Mouse (Mus musculus): ENCODE results near the gene Adamts12. TPM values are rescaled to one million over a fixed set of nuclear protein-coding genes. Genes with fewer than 3 reads are reported as not detected.
A peak's percentile ranks its signal among the peaks of the same experiment; 100 is the strongest.

Adamts12 gene
- total and polyA plus RNA-seq, 3 experiments: 0.03 to 0.12 (median 0.04) TPM

DNA sequence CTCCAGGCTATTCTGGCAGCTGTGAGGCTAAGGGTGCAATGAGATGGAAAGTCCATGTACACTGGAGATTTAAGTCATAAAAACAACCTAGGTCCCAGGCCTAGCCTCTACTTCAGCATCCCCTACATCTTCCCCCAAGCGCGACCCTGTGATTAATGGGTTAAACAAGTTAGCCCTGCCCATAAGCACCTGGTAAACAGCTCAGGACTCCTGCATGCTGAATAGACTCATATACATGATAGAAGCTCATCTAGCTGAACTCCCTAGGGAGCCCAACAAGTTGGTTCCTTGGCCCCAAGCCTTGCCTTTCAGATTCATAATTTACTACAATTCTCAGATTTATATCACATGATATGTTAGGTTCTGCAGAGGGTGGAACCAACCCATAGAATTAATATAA is 292.9 kb downstream of the Adamts12 start:
- Histone ChIP-seq H3K36me3 (replicated peaks in 1 of 2; ENCODE audit: control insufficient read depth in 1 of 2, insufficient read depth in 1 of 2, low read length in 1 of 2) (no peaks in the 10 kb centered on the region), H3K4me2 (ENCODE audit: insufficient read depth, low read depth, poor library complexity, severe bottlenecking) (no peak overlapping the region), H3K9me3 (replicated peaks; ENCODE audit: low read length) (no peaks in the 10 kb centered on the region), H3K79me2 (replicated peaks; ENCODE audit: control insufficient read depth, extremely low read depth, insufficient read depth, poor library complexity, severe bottlenecking) (no peaks in the 10 kb centered on the region), H3K4me1 (ENCODE audit: control insufficient read depth in 1 of 2, insufficient read depth in 2 of 2) (peaks cover 18 to 28% of the 10 kb centered on the region in 2 experiments), H3K4me3 (replicated peaks in 1 of 3; ENCODE audit: low read depth in 2 of 3, low read length in 2 of 3, poor library complexity in 1 of 3) (no peak overlapping the region), H3K27ac (ENCODE audit: insufficient read depth, low read depth) (no peak overlapping the region), H3K27me3 (replicated peaks) (no peaks in the 10 kb centered on the region), H3K9ac (ENCODE audit: insufficient read depth, low read depth) (no peak overlapping the region)
- dilution Hi-C loops (cut with MboI; ENCODE audit: extremely low pct_ligation_motif_present, extremely low pct_unique_long_range_greater_than_20kb, low sequenced_read_pairs): no loop called here
- in situ Hi-C loops (cut with MboI; ENCODE audit: low pct_ligation_motif_present, low pct_unique_long_range_greater_than_20kb, low sequenced_read_pairs): no loop called here
- DNase-seq (ENCODE audit: extremely low read depth): no peak
- no peak for TF ChIP-seq ELF1 (IDR thresholded peaks at IDR 0.05; ENCODE audit: low read depth, low read length)
- no peak for TF ChIP-seq MAX (IDR thresholded peaks at IDR 0.05; ENCODE audit: low read length)

DNA sequence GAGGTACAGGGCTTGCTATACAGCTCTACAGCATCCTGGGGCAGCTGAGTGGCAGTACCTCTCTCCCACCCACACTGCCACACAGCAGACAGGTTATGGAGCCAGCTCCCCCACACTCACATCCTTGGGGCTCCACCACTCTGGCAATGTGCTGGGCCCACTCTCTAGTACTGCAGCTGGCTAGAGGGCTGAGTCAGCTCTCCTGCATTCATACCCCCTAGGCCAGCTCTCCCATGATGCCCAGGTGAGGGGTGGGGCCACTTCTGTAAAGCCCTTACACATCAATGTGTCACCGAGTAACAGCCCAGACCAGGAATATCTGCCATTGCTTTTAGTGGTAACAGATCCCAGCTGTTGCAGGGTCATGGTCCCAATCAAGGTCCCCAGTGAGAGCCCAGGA is 296.3 kb downstream of the Adamts12 start:
- no peaks in the 10 kb centered on the region for H3K79me2 ChIP-seq (replicated peaks; ENCODE audit: control insufficient read depth, extremely low read depth, insufficient read depth, poor library complexity, severe bottlenecking)
- H3K4me2 ChIP-seq (ENCODE audit: insufficient read depth, low read depth, poor library complexity, severe bottlenecking): peak overlapping the region; percentile 66; the same call in 1 of the 2 replicates
- H3K4me3 ChIP-seq (replicated peaks in 1 of 3; ENCODE audit: low read depth in 2 of 3, low read length in 2 of 3, poor library complexity in 1 of 3): peak overlapping the region in 2 of 3 experiments; percentile 28 to 32
- H3K9me3 ChIP-seq (replicated peaks; ENCODE audit: low read length): no peaks in the 10 kb centered on the region
- no peak overlapping the region for H3K9ac ChIP-seq (ENCODE audit: insufficient read depth, low read depth)
- H3K27me3 ChIP-seq (replicated peaks): no peaks in the 10 kb centered on the region
- peak; percentile 49 for DNase-seq (ENCODE audit: extremely low read depth)
- H3K27ac ChIP-seq (ENCODE audit: insufficient read depth, low read depth): peak overlapping the region; percentile 55; the same call in 1 of the 2 replicates
- peak; percentile 76 for TF ChIP-seq MAFK (IDR thresholded peaks at IDR 0.05; ENCODE audit: insufficient replicate concordance, low read length)
- TF ChIP-seq RAD21 (IDR thresholded peaks at IDR 0.05; ENCODE audit: low read depth, low read length): no peak
- TF ChIP-seq TCF12 (IDR thresholded peaks at IDR 0.05; ENCODE audit: low read depth, low read length): peak; percentile 51; the same call in 1 of the 2 replicates
- H3K36me3 ChIP-seq (replicated peaks in 1 of 2; ENCODE audit: control insufficient read depth in 1 of 2, insufficient read depth in 1 of 2, low read length in 1 of 2): no peaks in the 10 kb centered on the region
- peaks cover 26 to 45% of the 10 kb centered on the region in 2 experiments for H3K4me1 ChIP-seq (ENCODE audit: control insufficient read depth in 1 of 2, insufficient read depth in 2 of 2)
- in situ Hi-C loops (cut with MboI; ENCODE audit: low pct_ligation_motif_present, low pct_unique_long_range_greater_than_20kb, low sequenced_read_pairs): no loop called here
- dilution Hi-C loops (cut with MboI; ENCODE audit: extremely low pct_ligation_motif_present, extremely low pct_unique_long_range_greater_than_20kb, low sequenced_read_pairs): no loop called here

DNA sequence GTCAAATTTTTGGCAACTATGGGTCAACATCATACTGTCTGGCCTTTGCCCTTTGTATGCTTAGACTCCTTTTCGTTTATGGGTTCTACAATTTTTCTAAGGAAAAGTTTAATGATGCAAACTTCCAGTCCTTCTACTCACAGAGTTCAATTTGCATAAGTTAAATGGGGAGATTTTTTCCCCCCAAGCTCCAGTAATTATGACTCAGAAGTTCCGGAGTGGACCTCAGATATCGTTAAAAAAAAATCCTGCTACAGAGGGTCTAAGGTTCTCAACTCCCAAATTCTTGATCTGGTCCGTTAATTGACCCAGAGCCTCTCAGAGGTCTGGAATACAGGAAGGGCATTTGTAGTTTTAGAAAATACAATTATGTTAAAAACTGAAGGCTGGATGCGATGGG is 297.2 kb downstream of the Adamts12 start:
- peaks cover 26 to 45% of the 10 kb centered on the region in 2 experiments for H3K4me1 ChIP-seq (ENCODE audit: control insufficient read depth in 1 of 2, insufficient read depth in 2 of 2)
- H3K36me3 ChIP-seq (replicated peaks in 1 of 2; ENCODE audit: control insufficient read depth in 1 of 2, insufficient read depth in 1 of 2, low read length in 1 of 2): no peaks in the 10 kb centered on the region
- H3K4me2 ChIP-seq (ENCODE audit: insufficient read depth, low read depth, poor library complexity, severe bottlenecking): peak overlapping the region; percentile 77
- H3K9me3 ChIP-seq (replicated peaks; ENCODE audit: low read length): no peaks in the 10 kb centered on the region
- no peak overlapping the region for H3K27ac ChIP-seq (ENCODE audit: insufficient read depth, low read depth)
- peak; percentile 72 for DNase-seq (ENCODE audit: extremely low read depth)
- H3K27me3 ChIP-seq (replicated peaks): no peaks in the 10 kb centered on the region
- H3K79me2 ChIP-seq (replicated peaks; ENCODE audit: control insufficient read depth, extremely low read depth, insufficient read depth, poor library complexity, severe bottlenecking): no peaks in the 10 kb centered on the region
- dilution Hi-C loops (cut with MboI; ENCODE audit: extremely low pct_ligation_motif_present, extremely low pct_unique_long_range_greater_than_20kb, low sequenced_read_pairs) (no loop called here), in situ Hi-C loops (cut with MboI; ENCODE audit: low pct_ligation_motif_present, low pct_unique_long_range_greater_than_20kb, low sequenced_read_pairs) (no loop called here)
- H3K4me3 ChIP-seq (replicated peaks in 1 of 3; ENCODE audit: low read depth in 2 of 3, low read length in 2 of 3, poor library complexity in 1 of 3): peak overlapping the region in 1 of 3 experiments; percentile 32
- H3K9ac ChIP-seq (ENCODE audit: insufficient read depth, low read depth): 0 out of 2 replicates have a peak overlapping the region, but pooled peaks have one; percentile 14
- TF ChIP-seq ZMIZ1 (IDR thresholded peaks at IDR 0.05; ENCODE audit: low read depth, low read length) (no peak), HCFC1 (IDR thresholded peaks at IDR 0.05; ENCODE audit: low read depth, low read length) (no peak; the same call in 1 of the 2 replicates), ZC3H11A (IDR thresholded peaks at IDR 0.05; ENCODE audit: low read depth, low read length) (no peak), CHD1 (IDR thresholded peaks at IDR 0.05; ENCODE audit: low read depth, low read length) (no peak), MXI1 (IDR thresholded peaks at IDR 0.05; ENCODE audit: low read depth, low read length) (no peak), KAT2A (IDR thresholded peaks at IDR 0.05; ENCODE audit: insufficient replicate concordance, low read length) (no peak), GABPA (IDR thresholded peaks at IDR 0.05; ENCODE audit: insufficient replicate concordance, low read depth, low read length) (no peak), NELFE (IDR thresholded peaks at IDR 0.05; ENCODE audit: low read depth, low read length) (no peak), ZNF384 (IDR thresholded peaks at IDR 0.05; ENCODE audit: low read depth, low read length) (peak; percentile 94), CHD2 (IDR thresholded peaks at IDR 0.05; ENCODE audit: low read length) (peak; percentile 57; the same call in 1 of the 2 replicates), ZKSCAN1 (IDR thresholded peaks at IDR 0.05; ENCODE audit: borderline replicate concordance, low read depth, low read length) (no peak), ELF1 (IDR thresholded peaks at IDR 0.05; ENCODE audit: low read depth, low read length) (no peak), MAZ (IDR thresholded peaks at IDR 0.05; ENCODE audit: low read depth, low read length) (peak; percentile 36; the same call in 1 of the 2 replicates), E2F4 (IDR thresholded peaks at IDR 0.05; ENCODE audit: insufficient replicate concordance, low read depth, low read length) (no peak), BHLHE40 (IDR thresholded peaks at IDR 0.05; ENCODE audit: low read depth, low read length) (peak; percentile 40; the same call in 1 of the 2 replicates), JUND (conservative IDR thresholded peaks at IDR 0.05; ENCODE audit: low read depth, low read length) (peak; percentile 97), MAFK (IDR thresholded peaks at IDR 0.05; ENCODE audit: insufficient replicate concordance, low read length) (0 out of 2 replicates have a peak, but pooled peaks have one; percentile 45), RAD21 (IDR thresholded peaks at IDR 0.05; ENCODE audit: low read depth, low read length) (no peak), USF2 (conservative IDR thresholded peaks at IDR 0.05; ENCODE audit: low read depth, low read length) (no peak), CTCF (conservative IDR thresholded peaks at IDR 0.05 in 1 of 2, IDR thresholded peaks at IDR 0.05 in 1 of 2; ENCODE audit: low read depth in 2 of 2, low read length in 2 of 2) (no peak), MAX (IDR thresholded peaks at IDR 0.05; ENCODE audit: low read length) (0 out of 2 replicates have a peak, but pooled peaks have one; percentile 3), JUN (IDR thresholded peaks at IDR 0.05; ENCODE audit: insufficient read depth, low read depth, low read length) (peak; percentile 85), USF1 (IDR thresholded peaks at IDR 0.05; ENCODE audit: low read depth, low read length) (no peak), POLR2AphosphoS2 (IDR thresholded peaks at IDR 0.05; ENCODE audit: low read depth, low read length) (no peak)
